Mouse (Mus musculus): ENCODE results near the gene C1ql3. TPM values are rescaled to one million over a fixed set of nuclear protein-coding genes. Genes with fewer than 3 reads are reported as not detected.

The C1ql3 gene
- polyA plus RNA-seq, 1 experiment = 0.58 TPM

DNA sequence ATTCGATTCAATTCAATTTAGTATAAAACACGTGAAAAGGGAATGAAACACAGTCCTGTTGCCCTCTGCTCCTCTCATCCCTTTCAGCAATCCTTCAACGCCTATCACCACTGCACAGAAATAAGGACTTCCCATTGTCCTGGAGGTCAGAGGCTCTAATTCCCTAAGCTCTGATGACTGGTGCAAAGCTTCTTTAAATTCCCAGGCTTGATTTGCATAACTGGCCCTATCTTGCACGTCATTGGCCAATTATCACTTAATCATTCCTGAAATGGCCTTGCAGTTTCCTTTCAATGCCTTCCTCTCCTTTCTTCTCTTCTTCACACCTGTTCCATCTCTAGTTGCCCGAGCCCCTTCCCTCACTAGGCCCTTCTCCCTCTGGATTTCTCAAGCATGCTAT lies 6.8 kb upstream of the C1ql3 start:
- H3K4me1 ChIP-seq (ENCODE audit: control insufficient read depth, insufficient read depth, low read length) = no peaks in the 10 kb centered on the region
- DNase-seq = no peak
- H3K4me3 ChIP-seq (ENCODE audit: insufficient read depth, low read depth, low read length) = no peak overlapping the region
- no peaks in the 10 kb centered on the region for H3K27me3 ChIP-seq (replicated peaks; ENCODE audit: control insufficient read depth, insufficient read depth, low read length)
- no peak overlapping the region for H3K27ac ChIP-seq (ENCODE audit: insufficient read depth, low read depth, low read length)
- 55% methylated on average over 5 of the region's 5 CpGs for WGBS
- H3K36me3 ChIP-seq (ENCODE audit: control insufficient read depth, insufficient read depth, low read length) = no peaks in the 10 kb centered on the region
- TF ChIP-seq POLR2A (IDR thresholded peaks at IDR 0.05; ENCODE audit: low read depth, low read length) (no peak), CTCF (conservative IDR thresholded peaks at IDR 0.05; ENCODE audit: insufficient read depth, insufficient read length, low read depth, low read length) (no peak)

DNA sequence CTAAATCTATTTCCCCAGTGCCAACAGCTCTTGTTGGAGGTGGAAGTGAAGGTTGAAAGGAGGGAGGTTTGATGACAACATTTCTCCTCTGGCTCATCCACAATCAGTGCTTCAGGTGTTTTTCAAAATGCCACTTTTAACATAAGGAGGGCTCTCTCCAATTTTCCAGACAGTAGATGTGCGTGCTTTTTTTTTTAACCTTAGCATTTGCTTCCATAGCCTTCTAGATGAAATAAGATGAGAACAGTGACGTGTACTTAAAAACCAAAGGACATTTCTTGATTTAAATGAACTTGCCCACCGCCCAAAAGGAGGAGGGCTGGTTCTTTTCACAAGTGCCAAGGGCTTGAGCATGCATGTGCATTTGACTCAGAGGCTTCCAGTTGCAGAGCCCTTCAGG lies 367 bp upstream of the C1ql3 start:
- no peak for TF ChIP-seq CTCF (conservative IDR thresholded peaks at IDR 0.05; ENCODE audit: insufficient read depth, insufficient read length, low read depth, low read length)
- TF ChIP-seq POLR2A (IDR thresholded peaks at IDR 0.05; ENCODE audit: low read depth, low read length) = no peak
- 82% methylated on average over 3 of the region's 3 CpGs for WGBS
- no peak for DNase-seq
- H3K27me3 ChIP-seq (replicated peaks; ENCODE audit: control insufficient read depth, insufficient read depth, low read length) = no peaks in the 10 kb centered on the region
- H3K4me1 ChIP-seq (ENCODE audit: control insufficient read depth, insufficient read depth, low read length) = no peaks in the 10 kb centered on the region
- no peak overlapping the region for H3K4me3 ChIP-seq (ENCODE audit: insufficient read depth, low read depth, low read length)
- H3K27ac ChIP-seq (ENCODE audit: insufficient read depth, low read depth, low read length) = no peak overlapping the region
- H3K36me3 ChIP-seq (ENCODE audit: control insufficient read depth, insufficient read depth, low read length) = no peaks in the 10 kb centered on the region

DNA sequence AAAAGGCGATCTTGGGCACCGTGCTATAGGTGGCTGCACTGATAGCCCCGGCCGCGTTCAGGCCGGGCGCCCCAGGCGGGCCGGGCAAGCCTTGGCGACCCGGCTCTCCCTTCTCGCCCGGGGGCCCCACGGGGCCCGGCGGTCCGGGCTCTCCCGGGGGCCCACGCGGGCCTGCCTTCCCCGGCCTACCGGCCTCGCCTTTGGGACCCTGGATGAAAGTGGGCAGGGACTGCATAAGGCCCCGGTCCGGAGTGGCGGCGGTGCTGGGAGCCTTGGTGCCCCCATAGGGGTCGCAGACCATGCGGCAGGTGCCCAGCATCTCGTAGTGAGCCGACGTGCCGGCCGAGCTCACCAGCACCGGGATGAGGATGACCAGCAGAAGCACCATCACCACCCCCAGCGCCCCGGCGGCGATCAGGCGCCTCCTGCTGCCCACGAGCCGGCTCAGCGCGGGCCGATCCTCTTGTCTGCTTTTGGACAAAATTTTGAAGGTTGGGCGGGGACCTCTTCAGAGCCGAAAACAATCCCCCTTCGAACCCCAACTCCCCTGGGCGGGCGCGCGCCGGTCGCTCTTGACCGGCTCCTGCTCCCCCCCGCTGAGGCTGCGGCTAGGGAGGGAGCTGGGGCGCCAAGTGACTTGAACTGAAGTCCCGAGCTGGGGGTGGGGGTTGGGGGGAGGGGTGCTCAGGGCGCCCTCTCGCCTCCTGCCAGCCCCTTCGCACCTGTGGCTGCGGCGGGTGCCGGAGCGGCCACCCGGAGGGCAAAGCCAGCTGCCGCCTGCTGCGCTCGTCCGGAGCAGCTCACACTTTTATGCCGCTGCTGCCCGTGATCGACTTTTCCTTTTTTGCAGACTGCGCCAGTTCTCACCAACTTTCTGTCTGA lies 905 bp downstream of the C1ql3 start:
- Histone ChIP-seq H3K36me3 (ENCODE audit: control insufficient read depth, insufficient read depth, low read length) (no peaks in the 10 kb centered on the region), H3K27ac (ENCODE audit: insufficient read depth, low read depth, low read length) (no peak overlapping the region), H3K27me3 (replicated peaks; ENCODE audit: control insufficient read depth, insufficient read depth, low read length) (no peaks in the 10 kb centered on the region), H3K4me3 (ENCODE audit: insufficient read depth, low read depth, low read length) (peak overlapping the region; percentile 38; the same call in 1 of the 2 replicates), H3K4me1 (ENCODE audit: control insufficient read depth, insufficient read depth, low read length) (no peaks in the 10 kb centered on the region)
- DNase-seq = peak; percentile 47
- WGBS = under 1% methylated on average over 71 of the region's 75 CpGs
- TF ChIP-seq CTCF (conservative IDR thresholded peaks at IDR 0.05; ENCODE audit: insufficient read depth, insufficient read length, low read depth, low read length) (0 out of 2 replicates have a peak, but pooled peaks have one; percentile 20), POLR2A (IDR thresholded peaks at IDR 0.05; ENCODE audit: low read depth, low read length) (no peak)

GRCm38 (mm10) chr2:13010030-13010459 lies 1.6 kb downstream of the C1ql3 start:
- no peaks in the 10 kb centered on the region for H3K36me3 ChIP-seq (ENCODE audit: control insufficient read depth, insufficient read depth, low read length)
- WGBS = 10% methylated on average over 31 of the region's 31 CpGs
- H3K4me3 ChIP-seq (ENCODE audit: insufficient read depth, low read depth, low read length) = peak overlapping the region; percentile 38
- H3K27me3 ChIP-seq (replicated peaks; ENCODE audit: control insufficient read depth, insufficient read depth, low read length) = no peaks in the 10 kb centered on the region
- H3K27ac ChIP-seq (ENCODE audit: insufficient read depth, low read depth, low read length) = no peak overlapping the region
- TF ChIP-seq CTCF (conservative IDR thresholded peaks at IDR 0.05; ENCODE audit: insufficient read depth, insufficient read length, low read depth, low read length) (no peak), POLR2A (IDR thresholded peaks at IDR 0.05; ENCODE audit: low read depth, low read length) (no peak)
- DNase-seq = peak; percentile 19
- H3K4me1 ChIP-seq (ENCODE audit: control insufficient read depth, insufficient read depth, low read length) = no peaks in the 10 kb centered on the region

- no peak overlapping the region for H3K27ac ChIP-seq (ENCODE audit: insufficient read depth, low read depth, low read length)
- no peaks in the 10 kb centered on the region for H3K4me1 ChIP-seq (ENCODE audit: control insufficient read depth, insufficient read depth, low read length)
- TF ChIP-seq POLR2A (IDR thresholded peaks at IDR 0.05; ENCODE audit: low read depth, low read length) = no peak
- no peak for TF ChIP-seq CTCF (conservative IDR thresholded peaks at IDR 0.05; ENCODE audit: insufficient read depth, insufficient read length, low read depth, low read length)
- DNase-seq = peak; percentile 13
- H3K27me3 ChIP-seq (replicated peaks; ENCODE audit: control insufficient read depth, insufficient read depth, low read length) = no peaks in the 10 kb centered on the region
- H3K36me3 ChIP-seq (ENCODE audit: control insufficient read depth, insufficient read depth, low read length) = no peaks in the 10 kb centered on the region
- H3K4me3 ChIP-seq (ENCODE audit: insufficient read depth, low read depth, low read length) = no peak overlapping the region
- 28% methylated on average over 18 of the region's 18 CpGs for WGBS
Observed at GRCm38 (mm10) chr2:13009261-13009972, 2.2 kb downstream of the C1ql3 start.

DNA sequence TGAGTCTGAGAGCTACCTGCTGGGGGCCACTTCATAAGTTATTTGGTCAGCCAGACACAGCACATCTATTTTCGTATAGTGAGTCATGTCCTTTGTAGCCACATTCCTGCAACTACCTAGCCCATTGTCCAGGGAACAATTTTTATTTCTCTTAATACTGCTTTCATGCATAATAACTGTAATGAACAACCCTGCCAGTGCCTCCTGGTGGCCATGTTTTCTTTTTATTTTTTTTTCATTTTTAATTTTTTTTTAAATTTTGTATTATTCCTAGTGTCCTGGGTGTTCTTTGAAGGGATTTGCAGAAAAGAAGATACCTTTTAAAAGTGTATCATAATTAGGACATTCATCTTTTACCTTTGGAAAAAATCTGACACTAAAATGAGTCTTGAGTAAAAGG lies 3.2 kb downstream of the C1ql3 start:
- 73% methylated on average over 1 of the region's 1 CpGs for WGBS
- TF ChIP-seq CTCF (conservative IDR thresholded peaks at IDR 0.05; ENCODE audit: insufficient read depth, insufficient read length, low read depth, low read length) = no peak
- no peak for TF ChIP-seq POLR2A (IDR thresholded peaks at IDR 0.05; ENCODE audit: low read depth, low read length)

GRCm38 (mm10) chr2:13000026-13000425 lies 11.6 kb downstream of the C1ql3 start:
- Histone ChIP-seq H3K27me3 (replicated peaks; ENCODE audit: control insufficient read depth, insufficient read depth, low read length) (no peaks in the 10 kb centered on the region), H3K36me3 (ENCODE audit: control insufficient read depth, insufficient read depth, low read length) (peaks cover 7% of the 10 kb centered on the region), H3K27ac (ENCODE audit: insufficient read depth, low read depth, low read length) (no peak overlapping the region), H3K4me3 (ENCODE audit: insufficient read depth, low read depth, low read length) (no peak overlapping the region), H3K4me1 (ENCODE audit: control insufficient read depth, insufficient read depth, low read length) (no peaks in the 10 kb centered on the region)
- TF ChIP-seq POLR2A (IDR thresholded peaks at IDR 0.05; ENCODE audit: low read depth, low read length) (no peak), CTCF (conservative IDR thresholded peaks at IDR 0.05; ENCODE audit: insufficient read depth, insufficient read length, low read depth, low read length) (no peak)
- no peak for DNase-seq
- 79% methylated on average over 2 of the region's 2 CpGs for WGBS

More for the DNA sequence above, 3.2 kb downstream of the C1ql3 start:
- Histone ChIP-seq H3K4me1 (ENCODE audit: control insufficient read depth, insufficient read depth, low read length) (no peaks in the 10 kb centered on the region), H3K36me3 (ENCODE audit: control insufficient read depth, insufficient read depth, low read length) (no peaks in the 10 kb centered on the region), H3K27me3 (replicated peaks; ENCODE audit: control insufficient read depth, insufficient read depth, low read length) (no peaks in the 10 kb centered on the region), H3K27ac (ENCODE audit: insufficient read depth, low read depth, low read length) (no peak overlapping the region), H3K4me3 (ENCODE audit: insufficient read depth, low read depth, low read length) (no peak overlapping the region)
- no peak for DNase-seq

Measured in kidney, adult 2 months (tissue).